In genomic region chr11:78163045-78163444, GRCm38 (mm10) we compare ENCODE assay signal across 8 mouse cellular contexts. TPM values are rescaled to one million over a fixed set of nuclear protein-coding genes. Genes with fewer than 3 reads are reported as not detected.
DNase-seq lines count a peak whose midpoint lies in the region; ATAC-seq lines count a peak whose summit lies in the region.

No protein-coding gene starts in this region.

- DNase-seq in lung, postnatal 10 days = no peak
- DNase-seq in forebrain, embryonic 11.5 days (ENCODE audit: low spot score) = no peak
- no peak for DNase-seq in limb, embryonic 11.5 days (ENCODE audit: low spot score)
- DNase-seq in thymus, postnatal 10 days (ENCODE audit: low spot score in 2 of 2) = no peak
- DNase-seq in embryo, embryonic 10 days (ENCODE audit: low spot score) = no peak
- DNase-seq in urinary bladder, postnatal 25 days (ENCODE audit: low spot score) = no peak

- H3K9ac ChIP-seq in lung, embryonic 15.5 days = peak overlapping the region; percentile 98
- peak overlapping the region; percentile 87 for H3K9ac ChIP-seq in forebrain, embryonic 11.5 days (ENCODE audit: low read length)
- peak overlapping the region; percentile 49 for H3K9ac ChIP-seq in limb, embryonic 11.5 days (ENCODE audit: low read length)
- peak overlapping the region; percentile 97 for H3K9ac ChIP-seq in neural tube, embryonic 14.5 days (replicated peaks; ENCODE audit: low read depth, low read length)

- ATAC-seq in lung, embryonic 15.5 days (ENCODE audit: borderline replicate concordance, extremely low read depth, low FRiP score, low TSS enrichment) = no peak
- no peak for ATAC-seq in forebrain, embryonic 11.5 days (replicated peaks; ENCODE audit: low FRiP score)
- no peak for ATAC-seq in limb, embryonic 11.5 days (ENCODE audit: insufficient number of reproducible peaks, low FRiP score, low TSS enrichment, low read depth)
- no peak for ATAC-seq in neural tube, embryonic 14.5 days (ENCODE audit: low read depth)

- H3K36me3 ChIP-seq in lung, embryonic 15.5 days = peaks cover 36% of the 10 kb centered on the region
- peaks cover 17% of the 10 kb centered on the region for H3K36me3 ChIP-seq in forebrain, embryonic 11.5 days (ENCODE audit: control insufficient read depth, insufficient read depth, low read length)
- peaks cover 22% of the 10 kb centered on the region for H3K36me3 ChIP-seq in limb, embryonic 11.5 days (ENCODE audit: control insufficient read depth, insufficient read depth, low read length)
- H3K36me3 ChIP-seq in neural tube, embryonic 14.5 days (ENCODE audit: control insufficient read depth, insufficient read depth, low read length) = peaks cover 39% of the 10 kb centered on the region

- H3K27me3 ChIP-seq in lung, embryonic 15.5 days = no peaks in the 10 kb centered on the region
- 0 out of 2 replicates have a peak, but pooled peaks cover 2% of the 10 kb centered on the region for H3K27me3 ChIP-seq in forebrain, embryonic 11.5 days (ENCODE audit: control insufficient read depth, insufficient read depth, low read length)
- no peaks in the 10 kb centered on the region for H3K27me3 ChIP-seq in limb, embryonic 11.5 days (ENCODE audit: control insufficient read depth, insufficient read depth, low read length)
- no peaks in the 10 kb centered on the region for H3K27me3 ChIP-seq in neural tube, embryonic 14.5 days (ENCODE audit: control insufficient read depth, insufficient read depth, low read length)

- H3K4me2 ChIP-seq in lung, embryonic 15.5 days = peak overlapping the region; percentile 76
- H3K4me2 ChIP-seq in forebrain, embryonic 11.5 days (ENCODE audit: low read depth, low read length, severe bottlenecking) = peak overlapping the region; percentile 86
- H3K4me2 ChIP-seq in limb, embryonic 11.5 days (ENCODE audit: low read depth, severe bottlenecking) = peak overlapping the region; percentile 61
- peak overlapping the region; percentile 62 for H3K4me2 ChIP-seq in neural tube, embryonic 14.5 days (ENCODE audit: low read depth, low read length)

- H3K9me3 ChIP-seq in lung, embryonic 15.5 days = no peaks in the 10 kb centered on the region
- H3K9me3 ChIP-seq in forebrain, embryonic 11.5 days (ENCODE audit: control insufficient read depth, low read length) = no peaks in the 10 kb centered on the region
- no peaks in the 10 kb centered on the region for H3K9me3 ChIP-seq in limb, embryonic 11.5 days (ENCODE audit: control insufficient read depth, low read length)
- no peaks in the 10 kb centered on the region for H3K9me3 ChIP-seq in neural tube, embryonic 14.5 days (ENCODE audit: control insufficient read depth, low read length)

- WGBS in lung, embryonic 15.5 days = 58% methylated on average over 2 of the region's 2 CpGs
- 85% methylated on average over 2 of the region's 2 CpGs for WGBS in forebrain, embryonic 11.5 days
- 67% methylated on average over 2 of the region's 2 CpGs for WGBS in limb, embryonic 11.5 days
- WGBS in neural tube, embryonic 14.5 days = 81% methylated on average over 2 of the region's 2 CpGs

- peaks cover 55% of the 10 kb centered on the region for H3K4me1 ChIP-seq in lung, embryonic 15.5 days
- H3K4me1 ChIP-seq in forebrain, embryonic 11.5 days (replicated peaks; ENCODE audit: control insufficient read depth, insufficient read depth, low read length) = peaks cover 20% of the 10 kb centered on the region
- H3K4me1 ChIP-seq in limb, embryonic 11.5 days (ENCODE audit: control insufficient read depth, insufficient read depth, low read length) = peaks cover 23% of the 10 kb centered on the region
- peaks cover 29% of the 10 kb centered on the region for H3K4me1 ChIP-seq in neural tube, embryonic 14.5 days (ENCODE audit: control insufficient read depth, insufficient read depth, low read length)

- peak overlapping the region; percentile 98 for H3K27ac ChIP-seq in lung, embryonic 15.5 days
- H3K27ac ChIP-seq in forebrain, embryonic 11.5 days (ENCODE audit: low read depth, low read length) = peak overlapping the region; percentile 91
- peak overlapping the region; percentile 99 for H3K27ac ChIP-seq in limb, embryonic 11.5 days (replicated peaks; ENCODE audit: low read depth, low read length)
- peak overlapping the region; percentile 98 for H3K27ac ChIP-seq in neural tube, embryonic 14.5 days (ENCODE audit: low read depth, low read length)

- H3K4me3 ChIP-seq in lung, embryonic 15.5 days = peak overlapping the region; percentile 81
- H3K4me3 ChIP-seq in forebrain, embryonic 11.5 days (ENCODE audit: low read depth, low read length) = peak overlapping the region; percentile 99
- peak overlapping the region; percentile 99 for H3K4me3 ChIP-seq in limb, embryonic 11.5 days (ENCODE audit: low read depth, low read length)
- H3K4me3 ChIP-seq in neural tube, embryonic 14.5 days (ENCODE audit: low read depth, low read length) = peak overlapping the region; percentile 85

RNA-seq across cellular contexts. Expression of gene Traf4, which starts 2.3 kb away (rescaled TPM):
- polyA plus RNA-seq in lung, embryonic 15.5 days (2015; fragmentation: Nextera tagmentation; extraction: Ambion mirVana) = 82.4 and 88.4 TPM in 2 replicates
- polyA plus RNA-seq in forebrain, embryonic 11.5 days (2014; fragmentation: Nextera tagmentation; extraction: Ambion mirVana) = 77.7 and 79.6 TPM in 2 replicates
- 92.6 and 114 TPM in 2 replicates for polyA plus RNA-seq in limb, embryonic 11.5 days (2014; fragmentation: Nextera tagmentation; extraction: Ambion mirVana)
- 56.5 and 77.9 TPM in 2 replicates for polyA plus RNA-seq in neural tube, embryonic 14.5 days (2014; fragmentation: Nextera tagmentation; extraction: Ambion mirVana)

RNA-seq across cellular contexts. Expression of gene Nek8, which starts 13.4 kb away (rescaled TPM):
- 19.2 and 20.3 TPM in 2 replicates for polyA plus RNA-seq in lung, embryonic 15.5 days (2015; fragmentation: Nextera tagmentation; extraction: Ambion mirVana)
- polyA plus RNA-seq in forebrain, embryonic 11.5 days (2014; fragmentation: Nextera tagmentation; extraction: Ambion mirVana) = 7.6 and 9.6 TPM in 2 replicates
- 15.0 and 15.5 TPM in 2 replicates for polyA plus RNA-seq in limb, embryonic 11.5 days (2014; fragmentation: Nextera tagmentation; extraction: Ambion mirVana)
- 3.9 and 6.1 TPM in 2 replicates for polyA plus RNA-seq in neural tube, embryonic 14.5 days (2014; fragmentation: Nextera tagmentation; extraction: Ambion mirVana)

RNA-seq across cellular contexts. Expression of gene Tlcd1, which starts 13.5 kb away (rescaled TPM):
- polyA plus RNA-seq in lung, embryonic 15.5 days (2015; fragmentation: Nextera tagmentation; extraction: Ambion mirVana) = 20.2 and 22.9 TPM in 2 replicates
- 7.1 and 9.9 TPM in 2 replicates for polyA plus RNA-seq in forebrain, embryonic 11.5 days (2014; fragmentation: Nextera tagmentation; extraction: Ambion mirVana)
- polyA plus RNA-seq in limb, embryonic 11.5 days (2014; fragmentation: Nextera tagmentation; extraction: Ambion mirVana) = 8.7 and 10.4 TPM in 2 replicates
- 14.6 and 16.7 TPM in 2 replicates for polyA plus RNA-seq in neural tube, embryonic 14.5 days (2014; fragmentation: Nextera tagmentation; extraction: Ambion mirVana)

RNA-seq across cellular contexts. Expression of gene Rpl23a, which starts 20.3 kb away (rescaled TPM):
- polyA plus RNA-seq in lung, embryonic 15.5 days (2015; fragmentation: Nextera tagmentation; extraction: Ambion mirVana) = 1,297 and 1,378 TPM in 2 replicates
- 1,094 and 1,161 TPM in 2 replicates for polyA plus RNA-seq in forebrain, embryonic 11.5 days (2014; fragmentation: Nextera tagmentation; extraction: Ambion mirVana)
- 1,529 and 1,574 TPM in 2 replicates for polyA plus RNA-seq in limb, embryonic 11.5 days (2014; fragmentation: Nextera tagmentation; extraction: Ambion mirVana)
- polyA plus RNA-seq in neural tube, embryonic 14.5 days (2014; fragmentation: Nextera tagmentation; extraction: Ambion mirVana) = 906 and 951 TPM in 2 replicates

RNA-seq across cellular contexts. Expression of gene Rab34, which starts 25.2 kb away (rescaled TPM):
- 141 and 147 TPM in 2 replicates for polyA plus RNA-seq in lung, embryonic 15.5 days (2015; fragmentation: Nextera tagmentation; extraction: Ambion mirVana)
- 54.7 and 58.8 TPM in 2 replicates for polyA plus RNA-seq in forebrain, embryonic 11.5 days (2014; fragmentation: Nextera tagmentation; extraction: Ambion mirVana)
- 142 and 144 TPM in 2 replicates for polyA plus RNA-seq in limb, embryonic 11.5 days (2014; fragmentation: Nextera tagmentation; extraction: Ambion mirVana)
- 61.5 and 63.9 TPM in 2 replicates for polyA plus RNA-seq in neural tube, embryonic 14.5 days (2014; fragmentation: Nextera tagmentation; extraction: Ambion mirVana)
